Mouse (Mus musculus) lung, embryonic 16.5 days (tissue): ENCODE measurements at regions not wholly inside any gene's neighbourhood (a gene's known extent, or its start where the extent isn't known, plus 50 kb on each side); places are given as distances from the start of the nearest gene placed in this dataset.

Experiments
- ATAC-seq: fragments of 200-750 bp; cut with Nextera tagmentation; 2 replicates; pipeline ENCODE4 v1.8.0; 2017; ENCODE audit warnings: low read depth, mild to moderate bottlenecking, moderate library complexity
- H3K27ac ChIP-seq: fragments of 300-500 bp; sonication (generic); 2 replicates; pipeline ENCODE4 v1.5.1; 2014; ENCODE audit warnings: mild to moderate bottlenecking, control low read depth, low read length
- H3K27me3 ChIP-seq: fragments of 300-500 bp; sonication (generic); 2 replicates; pipeline ENCODE4 v1.6.1; 2014; ENCODE audit warnings: low read depth, low read length, mixed read lengths; ENCODE audit not compliant: control insufficient read depth, insufficient read depth
- H3K36me3 ChIP-seq: fragments of 300-500 bp; sonication (generic); 2 replicates; pipeline ENCODE4 v1.6.1; 2014; ENCODE audit warnings: low read length; ENCODE audit not compliant: control insufficient read depth, insufficient read depth
- H3K4me1 ChIP-seq: fragments of 300-500 bp; sonication (generic); replicated peaks from 2 replicates; pipeline ENCODE4 v1.6.1; 2014; ENCODE audit warnings: low read length, mixed read lengths; ENCODE audit not compliant: control insufficient read depth, insufficient read depth
- H3K4me2 ChIP-seq: fragments of 300-500 bp; sonication (generic); 2 replicates; pipeline ENCODE4 v1.6.1; 2014; ENCODE audit warnings: low read depth, low read length, control low read depth
- H3K4me3 ChIP-seq: fragments of 300-500 bp; sonication (generic); 2 replicates; pipeline ENCODE4 v1.5.1; 2014; ENCODE audit warnings: mild to moderate bottlenecking, low read length, control low read depth
- H3K9ac ChIP-seq: fragments of 300-500 bp; sonication (generic); 2 replicates; pipeline ENCODE4 v1.6.1; 2014; ENCODE audit warnings: low read length, control low read depth
- H3K9me3 ChIP-seq: fragments of 300-500 bp; sonication (generic); 2 replicates; pipeline ENCODE4 v1.6.1; 2016; ENCODE audit warnings: low read length; ENCODE audit not compliant: control insufficient read depth
- WGBS: fragments of 180-500 bp; shearing (Covaris S2); extraction: QIAGEN DNeasy Blood & Tissue Kit; methylation state at CpG from one replicate; pipeline ENCODE4 v1.1.7; 2014; 5-methylcytosine and 5-hydroxymethylcytosine counted together

DNA sequence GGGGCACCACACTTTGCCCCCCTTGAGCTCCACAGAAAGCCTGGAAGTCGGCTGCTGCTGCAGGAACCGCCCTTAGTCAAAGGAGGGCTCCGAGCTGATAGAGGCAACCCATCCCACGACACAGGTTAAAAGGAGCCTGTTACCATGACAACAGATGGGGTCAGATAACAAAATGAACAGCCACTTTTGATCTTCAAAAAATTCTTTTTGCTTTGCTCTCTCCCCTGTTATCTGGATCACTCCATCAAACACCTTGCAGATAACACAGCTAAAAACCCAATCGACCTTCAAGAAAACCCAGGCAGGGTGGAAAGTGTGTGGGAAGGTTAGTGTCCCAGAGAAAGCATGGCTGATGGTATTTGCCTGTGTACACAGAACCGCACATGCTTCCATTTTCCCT is 52.1 kb upstream of the Irx2 start:
- Histone ChIP-seq H3K9me3 (peaks cover 4% of the 10 kb centered on the region; the same call in 1 of the 2 replicates), H3K27me3 (no peaks in the 10 kb centered on the region), H3K9ac (no peak overlapping the region), H3K4me2 (no peak overlapping the region), H3K4me3 (no peak overlapping the region), H3K36me3 (no peaks in the 10 kb centered on the region), H3K4me1 (no peaks in the 10 kb centered on the region), H3K27ac (no peak overlapping the region)
- no peak for ATAC-seq
- 9% methylated on average over 6 of the region's 6 CpGs for WGBS

DNA sequence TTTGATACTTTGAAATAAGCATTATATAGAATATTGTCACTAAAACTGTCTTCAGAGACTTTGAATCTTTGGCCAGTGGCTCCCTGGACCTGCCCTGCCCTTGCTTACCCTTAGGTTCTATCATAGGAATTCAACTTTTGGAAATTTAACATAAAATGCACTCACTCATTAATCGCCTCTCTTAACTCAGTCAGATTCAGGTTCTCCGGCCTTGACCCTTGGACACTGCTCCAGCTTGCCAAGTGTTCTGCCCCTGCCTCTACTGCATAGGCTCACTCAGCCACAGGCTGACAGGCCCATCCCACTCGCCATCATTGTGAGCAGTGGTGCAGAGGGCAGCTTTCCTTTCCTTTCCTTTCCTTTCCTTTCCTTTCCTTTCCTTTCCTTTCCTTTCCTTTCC is 50.2 kb upstream of the Irx2 start:
- H3K27ac ChIP-seq = no peak overlapping the region
- H3K4me2 ChIP-seq = no peak overlapping the region
- ATAC-seq = no peak
- H3K9ac ChIP-seq = no peak overlapping the region
- WGBS = 78% methylated on average over 3 of the region's 3 CpGs
- H3K4me1 ChIP-seq = no peaks in the 10 kb centered on the region
- H3K36me3 ChIP-seq = no peaks in the 10 kb centered on the region
- no peak overlapping the region for H3K4me3 ChIP-seq
- H3K27me3 ChIP-seq = no peaks in the 10 kb centered on the region
- H3K9me3 ChIP-seq = peaks cover 4% of the 10 kb centered on the region; the same call in 1 of the 2 replicates
